Mouse (Mus musculus): ENCODE measurements at regions not wholly inside any gene's neighbourhood (a gene's known extent, or its start where the extent isn't known, plus 50 kb on each side); places are given as distances from the start of the nearest gene placed in this dataset.

DNA sequence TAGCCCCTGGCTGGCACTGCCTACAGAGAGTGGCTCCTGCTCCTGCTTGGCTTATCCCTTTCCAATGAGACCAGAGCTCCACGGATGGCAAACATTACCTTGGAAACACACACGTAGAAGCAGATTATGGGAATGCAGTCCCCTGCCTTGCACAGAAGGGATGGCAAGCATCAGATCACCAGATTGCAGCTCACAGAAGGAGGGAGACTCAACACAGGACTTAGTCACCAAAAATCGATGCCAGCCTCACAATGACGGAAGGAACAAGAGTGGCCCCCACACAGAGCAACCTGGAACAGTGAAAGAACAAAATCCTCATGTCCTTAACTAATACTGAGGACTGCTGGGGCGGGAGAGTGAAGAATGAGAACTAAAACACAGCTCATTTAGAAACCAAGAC, 327.7 kb upstream of the Tgfbr2 start:
- TF ChIP-seq MAFK (IDR thresholded peaks at IDR 0.05; ENCODE audit: insufficient read depth, low read depth, low read length) (no peak), CHD2 (IDR thresholded peaks at IDR 0.05; ENCODE audit: low read depth, low read length) (no peak), HCFC1 (IDR thresholded peaks at IDR 0.05; ENCODE audit: borderline replicate concordance, insufficient read depth, low read length) (no peak), ZNF384 (IDR thresholded peaks at IDR 0.05; ENCODE audit: low read depth, low read length) (no peak)
